Mouse (Mus musculus): Measurements from ENCODE around the gene Pglyrp2.

Gene Pglyrp2

GRCm38 (mm10) chr17:32402011-32402778 lies 21.8 kb downstream of the Pglyrp2 start:
- peak; percentile 72 for DNase-seq (ENCODE audit: low read depth)

GRCm38 (mm10) chr17:32396266-32396665 lies 27.7 kb downstream of the Pglyrp2 start:
- no peak for DNase-seq (ENCODE audit: low read depth)

- DNase-seq (ENCODE audit: low read depth): no peak
Measured at GRCm38 (mm10) chr17:32393944-32394343, 30.0 kb downstream of the Pglyrp2 start.

GRCm38 (mm10) chr17:32389101-32389659 lies 34.8 kb downstream of the Pglyrp2 start, which contains the start of gene Wiz:
Gene Wiz (minus strand): TSS chr17:32389439.
- DNase-seq (ENCODE audit: low read depth): peak; percentile 93

GRCm38 (mm10) chr17:32388370-32389100 lies 35.4 kb downstream of the Pglyrp2 start:
- DNase-seq (ENCODE audit: low read depth): peak; percentile 49

- DNase-seq (ENCODE audit: low read depth): peak; percentile 29
Measured at GRCm38 (mm10) chr17:32387986-32388369, 36.0 kb downstream of the Pglyrp2 start.

- DNase-seq (ENCODE audit: low read depth): peak; percentile 87
Measured at GRCm38 (mm10) chr17:32386659-32387432, 37.1 kb downstream of the Pglyrp2 start.

GRCm38 (mm10) chr17:32383661-32384060 lies 40.3 kb downstream of the Pglyrp2 start:
- DNase-seq (ENCODE audit: low read depth): no peak

GRCm38 (mm10) chr17:32382576-32382975 lies 41.4 kb downstream of the Pglyrp2 start:
- no peak for DNase-seq (ENCODE audit: low read depth)

- DNase-seq (ENCODE audit: low read depth): no peak
Measured at GRCm38 (mm10) chr17:32378786-32379185, 45.2 kb downstream of the Pglyrp2 start.

GRCm38 (mm10) chr17:32377137-32377536 lies 46.8 kb downstream of the Pglyrp2 start:
- DNase-seq (ENCODE audit: low read depth): no peak

GRCm38 (mm10) chr17:32376475-32376874 lies 47.5 kb downstream of the Pglyrp2 start:
- DNase-seq (ENCODE audit: low read depth): peak; percentile 44

GRCm38 (mm10) chr17:32368991-32369578 lies 54.9 kb downstream of the Pglyrp2 start:
- DNase-seq (ENCODE audit: low read depth): peak; percentile 82

- no peak for DNase-seq (ENCODE audit: low read depth)
Measured at GRCm38 (mm10) chr17:32367706-32368105, 56.3 kb downstream of the Pglyrp2 start.

GRCm38 (mm10) chr17:32365296-32365695 lies 58.7 kb downstream of the Pglyrp2 start:
- DNase-seq (ENCODE audit: low read depth): no peak

GRCm38 (mm10) chr17:32364850-32365249 lies 59.1 kb downstream of the Pglyrp2 start:
- DNase-seq (ENCODE audit: low read depth): no peak

GRCm38 (mm10) chr17:32364331-32364730 lies 59.6 kb downstream of the Pglyrp2 start:
- peak; percentile 90 for DNase-seq (ENCODE audit: low read depth)

GRCm38 (mm10) chr17:32363821-32364301 lies 60.1 kb downstream of the Pglyrp2 start:
- DNase-seq (ENCODE audit: low read depth): peak; percentile 39

- DNase-seq (ENCODE audit: low read depth): no peak
Measured at GRCm38 (mm10) chr17:32362686-32363085, 61.3 kb downstream of the Pglyrp2 start.
